Mouse (Mus musculus) lung, adult 2 months (tissue): ENCODE measurements around the gene Limk1.

Source experiments
- CTCF ChIP-seq: fragments of 200-500 bp; IDR thresholded peaks from 2 replicates; pipeline ENCODE4 v1.5.1; 2011; ENCODE audit warnings: mild to moderate bottlenecking, low read length, control low read depth; ENCODE audit not compliant: insufficient read depth
- POLR2A ChIP-seq: fragments of 200-500 bp; IDR thresholded peaks from 2 replicates; pipeline ENCODE4 v1.6.1; 2011; ENCODE audit warnings: low read depth, mild to moderate bottlenecking, control low read depth, low read length, borderline replicate concordance; ENCODE audit errors: extremely low read depth

DNA sequence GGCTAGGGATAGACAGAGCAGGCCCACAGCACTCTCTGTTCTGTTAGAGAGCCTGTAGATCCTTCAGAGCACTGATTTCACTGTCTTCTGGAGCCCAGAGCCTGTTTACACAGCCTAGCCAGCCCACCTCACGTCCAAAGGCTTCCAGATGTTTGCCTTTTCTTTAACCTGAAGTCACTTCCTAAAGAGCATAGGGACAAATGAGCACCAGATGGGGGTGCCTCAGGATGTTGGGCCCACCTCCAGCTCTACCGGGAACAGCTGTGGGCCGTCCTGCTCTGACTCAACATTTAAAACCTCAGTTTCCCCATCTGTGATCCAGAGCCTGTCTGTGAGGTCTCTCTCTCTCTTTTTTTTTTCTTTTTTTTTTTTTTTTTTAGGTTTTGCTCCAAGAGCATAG, 40.1 kb upstream of the Limk1 start:
- TF ChIP-seq CTCF = no peak
- no peak for TF ChIP-seq POLR2A
